Mouse (Mus musculus) ES-Bruce4 (cell line): ENCODE measurements around the gene Asic2.

Experiments
- CTCF ChIP-seq: IDR thresholded peaks from one replicate; pipeline ENCODE4 v1.8.1; 2011; ENCODE audit warnings: low read depth, low read length
- EP300 ChIP-seq: IDR thresholded peaks from 2 replicates; pipeline ENCODE4 v1.6.1; 2011; ENCODE audit warnings: low read depth, low read length; ENCODE audit not compliant: insufficient read depth
- POLR2A ChIP-seq: IDR thresholded peaks from one replicate; pipeline ENCODE4 v1.8.1; 2011; ENCODE audit warnings: low read length; ENCODE audit not compliant: insufficient read depth

GRCm38 (mm10) chr11:81923096-81923495 lies 45.2 kb downstream of the Asic2 start:
- TF ChIP-seq CTCF (no peak), EP300 (no peak), POLR2A (no peak)
